Mouse (Mus musculus) adrenal gland (tissue): ENCODE measurements at regions not wholly inside any gene's neighbourhood (a gene's known extent, or its start where the extent isn't known, plus 50 kb on each side); places are given as distances from the start of the nearest gene placed in this dataset.

Source experiments
- intact Hi-C: fragments of 180-260 bp; cut with DNase I; formaldehyde crosslinking; loops from one replicate; pipeline ENCODE4 v1.15.1; 2025

DNA sequence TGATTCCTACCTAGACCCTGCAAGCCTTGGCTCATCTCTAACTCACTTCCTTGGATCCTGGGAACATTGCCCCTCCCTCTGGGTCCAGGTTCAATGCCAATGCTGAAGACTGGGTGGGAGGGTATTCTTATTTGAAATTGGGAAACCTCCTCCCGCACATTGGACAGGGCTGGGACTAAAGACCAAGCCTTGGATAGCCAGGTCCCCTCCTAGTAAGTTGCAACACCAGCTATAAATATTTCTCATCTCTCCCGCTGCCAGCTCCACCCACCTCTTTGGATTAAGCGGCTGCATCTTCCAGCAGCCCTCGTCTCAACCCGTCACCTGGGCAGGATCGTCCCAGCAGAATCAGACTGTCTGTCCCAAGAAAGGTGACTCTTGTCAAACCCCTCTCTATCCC, 170.1 kb downstream of the Bmp7 start:
- intact Hi-C loops, result loop anchor here (5.0 kb wide), 1 partner anchor 218 kb away; no protein-coding TSS in a partner anchor

DNA sequence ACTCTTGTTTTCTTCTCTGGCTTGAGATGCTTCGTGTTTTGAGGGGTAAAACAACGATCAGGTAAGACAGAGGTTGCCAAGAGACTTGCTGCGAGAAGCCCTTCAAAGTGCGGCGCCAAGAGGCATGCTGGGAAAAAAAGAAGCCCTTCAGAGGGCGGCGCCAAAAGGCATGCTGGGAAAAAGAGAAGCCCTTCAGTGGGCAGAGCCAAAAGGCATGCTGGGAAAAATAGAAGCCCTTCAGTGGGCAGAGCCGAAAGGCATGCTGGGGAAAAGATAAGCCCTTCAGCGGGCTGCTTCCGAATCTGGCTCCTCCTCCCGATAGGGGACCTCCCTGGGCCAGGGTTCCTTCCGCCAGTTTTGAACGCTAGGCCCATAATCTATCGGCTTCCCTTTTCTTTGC, 169.5 kb downstream of the Bmp7 start:
- intact Hi-C loops, result loop anchor here (5.0 kb wide), 1 partner anchor 218 kb away; no protein-coding TSS in a partner anchor

DNA sequence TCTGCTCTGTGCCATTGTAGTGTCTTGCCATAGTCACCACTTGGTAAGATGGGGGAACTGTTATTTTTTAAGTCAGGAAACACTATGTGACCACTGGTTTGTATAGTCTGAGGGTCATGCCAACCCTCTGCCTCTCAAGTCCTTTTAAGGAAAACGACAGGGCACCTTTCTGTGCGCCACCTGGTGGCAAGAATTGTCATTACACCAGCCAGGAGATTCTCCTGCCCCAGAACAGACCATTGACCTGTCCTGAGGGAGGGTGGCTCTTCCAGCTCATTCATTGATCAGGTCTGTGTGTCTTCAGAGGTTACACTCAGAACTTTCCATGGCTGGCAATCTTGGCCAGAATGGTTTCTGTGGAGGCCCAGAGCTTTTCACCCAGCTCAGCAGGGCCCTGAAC, 166.9 kb downstream of the Bmp7 start:
- intact Hi-C loops, result loop anchor here (2.0 to 5.0 kb wide), 2 partner anchors 221 to 294 kb away; no protein-coding TSS in a partner anchor

DNA sequence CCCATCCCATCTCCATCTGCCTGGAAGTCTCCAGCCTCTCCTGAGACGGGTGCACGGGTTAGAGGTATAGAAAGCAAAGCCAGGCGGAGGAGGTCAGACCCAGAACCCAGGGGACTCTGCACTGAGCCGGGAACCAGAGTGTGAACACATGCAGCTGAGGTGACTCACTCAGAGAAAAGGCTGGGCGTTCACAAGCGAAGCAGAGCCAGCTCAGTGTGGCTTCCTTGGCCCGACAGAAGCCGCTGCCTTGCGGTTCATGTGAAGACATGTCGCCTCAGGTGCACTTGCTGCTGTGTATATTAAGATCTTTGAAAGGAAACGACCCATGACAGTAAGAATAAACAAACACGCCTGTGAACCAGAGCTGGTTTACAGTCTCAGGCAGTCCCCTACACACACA, 163.6 kb downstream of the Bmp7 start:
- intact Hi-C loops, result no loop called here

DNA sequence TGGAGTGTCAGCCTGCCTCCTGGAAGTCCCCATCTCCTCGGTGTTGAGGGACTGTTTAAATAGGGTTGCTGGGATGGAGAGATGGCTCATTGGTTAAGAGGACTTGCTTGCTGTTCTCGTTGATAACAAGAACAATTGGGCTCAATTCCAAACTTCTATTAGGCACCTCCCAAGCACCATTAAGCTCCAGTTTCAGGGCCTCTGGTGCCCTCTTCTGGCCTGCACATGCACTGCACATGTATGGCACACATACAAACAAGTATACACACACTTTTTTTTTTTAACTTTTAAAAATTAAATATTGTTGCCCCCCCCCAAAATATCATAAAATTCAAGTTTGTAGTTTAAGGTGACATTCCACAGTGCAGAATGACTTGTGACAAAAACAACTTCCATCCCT, 162.3 kb downstream of the Bmp7 start:
- intact Hi-C loops, result no loop called here

DNA sequence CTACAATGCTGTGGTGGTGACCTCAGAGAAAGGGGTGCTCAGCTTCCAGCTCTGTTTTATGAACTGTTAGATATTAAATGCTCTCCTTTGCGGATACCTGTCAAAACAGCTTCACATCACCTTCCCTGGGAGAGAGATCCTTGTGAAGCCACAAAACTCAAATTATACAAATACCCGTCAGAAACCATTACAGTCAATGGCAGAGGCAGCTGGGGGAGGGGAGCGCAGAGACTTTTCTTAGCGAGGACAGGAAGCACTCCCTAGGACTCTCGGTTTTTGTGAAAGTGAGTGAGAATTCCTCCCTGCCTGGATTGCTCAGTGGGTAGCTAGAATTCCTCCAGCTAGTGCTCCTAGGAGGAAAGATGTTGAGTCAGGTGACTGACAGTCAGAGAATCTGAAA, 161.0 kb downstream of the Bmp7 start:
- intact Hi-C loops, result no loop called here

DNA sequence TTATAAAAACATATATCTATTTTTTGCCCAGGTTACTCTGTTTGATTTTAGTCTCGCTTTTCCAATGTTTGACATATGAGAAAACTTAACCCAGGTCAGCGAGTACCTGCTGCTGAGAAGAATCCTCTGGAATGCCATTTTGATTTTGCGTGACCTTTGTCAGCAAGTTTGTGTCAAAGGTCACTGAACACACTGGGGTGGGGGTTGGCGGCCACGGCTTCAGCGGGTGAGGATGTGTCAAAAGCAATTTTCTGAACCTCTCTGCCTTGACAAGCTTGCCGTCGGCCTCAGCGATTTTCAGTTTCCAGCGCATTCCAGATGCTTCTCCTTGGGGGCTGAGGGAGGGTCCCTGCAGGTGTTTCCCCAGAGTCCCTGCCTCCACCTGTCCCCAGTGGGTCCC, 157.4 kb downstream of the Bmp7 start:
- intact Hi-C loops, result no loop called here

DNA sequence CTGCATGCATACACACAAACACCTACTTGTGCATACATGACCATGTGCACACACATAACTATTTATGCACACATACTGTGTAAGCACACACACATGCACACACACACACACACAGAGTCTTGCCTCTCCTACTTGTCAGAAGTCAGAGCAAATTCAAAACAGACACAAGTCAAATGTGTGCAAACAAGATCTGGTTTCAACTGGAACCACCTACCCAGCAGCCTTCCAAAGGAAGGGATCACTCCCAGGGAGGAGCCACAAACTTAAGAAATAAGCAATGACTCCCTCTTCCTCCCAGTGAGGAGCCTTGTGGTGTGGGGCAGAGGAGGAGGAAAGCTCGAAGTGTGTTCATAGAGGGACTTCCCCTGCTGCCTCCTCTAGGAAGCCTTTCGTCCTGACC, 153.8 kb downstream of the Bmp7 start:
- intact Hi-C loops, result no loop called here

DNA sequence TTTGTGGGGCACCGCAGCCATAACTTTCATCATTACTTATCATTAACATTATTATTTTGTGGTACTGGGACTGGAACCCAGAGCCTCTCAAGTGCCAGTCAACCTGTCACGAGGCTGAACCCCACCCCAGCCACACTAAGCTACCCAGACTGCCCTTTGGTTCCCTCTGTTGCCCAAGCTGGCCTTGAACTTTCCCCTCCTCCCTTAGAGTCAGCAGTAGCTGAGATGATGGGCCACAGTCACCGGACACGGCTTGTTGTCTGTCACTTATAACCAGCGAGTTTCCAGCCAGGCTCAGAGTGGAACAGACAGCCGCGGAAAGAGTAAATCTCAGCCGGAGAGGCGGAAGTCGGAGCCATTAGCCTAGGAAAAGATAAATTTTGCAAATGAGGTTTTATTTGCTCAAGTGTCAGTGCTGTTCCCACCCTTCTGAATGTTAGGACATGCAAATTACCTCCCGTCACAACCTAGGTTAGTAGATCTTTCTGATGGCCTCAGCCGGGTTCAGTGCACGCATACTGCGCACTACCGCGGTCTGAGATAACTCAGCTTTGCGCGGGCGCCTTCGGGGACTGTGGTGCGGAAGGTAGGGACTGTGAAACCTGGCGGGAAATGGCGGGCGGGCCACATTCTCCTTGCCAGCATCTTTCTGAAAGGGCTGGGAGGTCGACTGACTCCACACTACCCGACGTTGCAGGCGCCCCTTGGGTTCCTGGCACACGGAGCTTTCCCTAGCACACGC, 152.7 kb downstream of the Bmp7 start:
- intact Hi-C loops, result no loop called here

DNA sequence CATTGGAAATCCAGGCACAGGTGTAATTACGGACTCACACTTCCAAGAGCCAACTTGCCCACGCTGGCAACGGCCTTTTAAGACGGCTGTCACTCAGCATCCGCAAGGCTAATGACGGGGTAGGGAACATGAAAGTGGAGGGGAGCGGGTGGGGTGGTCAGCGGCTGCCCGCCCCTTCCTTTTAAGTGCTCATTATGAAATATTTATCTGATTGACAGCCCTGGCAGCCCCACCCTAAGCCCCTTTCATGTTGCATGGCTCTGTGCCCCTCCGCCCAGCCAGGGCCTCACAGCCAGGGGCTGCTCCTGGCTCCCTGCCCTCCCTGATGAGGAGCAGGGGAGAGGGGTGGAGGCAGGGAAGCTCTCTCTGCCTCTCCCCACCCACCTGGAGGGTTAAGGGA, 150.9 kb downstream of the Bmp7 start:
- intact Hi-C loops, result no loop called here

DNA sequence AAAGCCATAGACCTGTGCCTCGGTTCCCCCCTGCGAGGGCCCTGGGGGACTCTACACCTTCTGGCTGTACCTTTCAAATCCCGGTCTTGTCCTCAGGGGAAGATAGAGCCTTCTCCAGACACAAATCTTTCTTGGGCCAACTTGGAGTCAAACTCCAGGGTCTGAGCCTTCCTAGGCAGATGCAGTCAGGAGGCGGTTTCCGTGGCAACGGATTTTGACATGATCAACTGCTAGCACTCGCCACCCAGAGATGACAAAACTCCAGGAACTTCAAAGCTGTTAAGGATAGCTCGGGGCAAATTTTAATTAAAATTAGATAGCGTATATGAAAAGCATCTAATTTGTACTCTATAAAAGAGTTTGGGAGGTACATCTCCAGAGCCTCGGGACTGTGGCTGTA, 147.6 kb downstream of the Bmp7 start:
- intact Hi-C loops, result no loop called here

DNA sequence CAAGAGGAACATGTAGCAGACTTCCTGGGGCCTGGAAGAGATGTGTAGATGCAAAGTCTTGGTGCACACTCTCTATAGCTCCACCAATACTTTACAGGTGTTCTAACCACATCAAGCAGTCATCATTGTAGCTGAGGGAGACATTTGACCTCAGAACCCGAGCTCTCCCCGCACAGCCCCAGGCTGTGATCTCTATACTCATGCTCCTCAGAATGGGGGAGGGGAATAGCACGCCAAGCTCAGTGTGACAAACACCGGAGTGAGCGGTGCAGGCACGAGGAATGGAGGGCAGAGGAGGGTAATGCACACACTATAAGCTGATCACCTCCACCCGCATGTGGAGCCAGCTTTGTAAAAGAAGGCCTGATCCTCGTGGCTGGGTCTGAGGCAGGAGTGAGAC, 146.1 kb downstream of the Bmp7 start:
- intact Hi-C loops, result no loop called here

DNA sequence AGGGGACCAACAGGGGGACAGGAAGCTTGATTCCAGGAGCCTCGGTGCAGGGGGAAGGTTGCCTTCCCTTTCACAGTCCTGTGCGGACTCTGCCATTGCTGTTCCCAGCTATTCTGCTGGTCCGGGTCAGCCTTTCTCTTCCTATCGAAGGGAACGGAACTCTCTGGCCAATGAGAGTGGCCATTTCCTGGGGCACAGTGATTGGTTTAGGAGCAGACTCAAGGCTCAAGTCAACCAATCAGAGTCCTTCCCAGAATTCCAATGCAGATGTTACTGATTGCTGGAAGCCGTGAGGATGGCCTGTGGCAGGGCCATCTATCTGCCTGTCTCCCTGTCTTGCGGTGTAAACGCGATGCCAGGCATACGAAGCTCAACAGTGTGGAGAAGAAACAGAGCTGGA, 145.3 kb downstream of the Bmp7 start:
- intact Hi-C loops, result no loop called here

DNA sequence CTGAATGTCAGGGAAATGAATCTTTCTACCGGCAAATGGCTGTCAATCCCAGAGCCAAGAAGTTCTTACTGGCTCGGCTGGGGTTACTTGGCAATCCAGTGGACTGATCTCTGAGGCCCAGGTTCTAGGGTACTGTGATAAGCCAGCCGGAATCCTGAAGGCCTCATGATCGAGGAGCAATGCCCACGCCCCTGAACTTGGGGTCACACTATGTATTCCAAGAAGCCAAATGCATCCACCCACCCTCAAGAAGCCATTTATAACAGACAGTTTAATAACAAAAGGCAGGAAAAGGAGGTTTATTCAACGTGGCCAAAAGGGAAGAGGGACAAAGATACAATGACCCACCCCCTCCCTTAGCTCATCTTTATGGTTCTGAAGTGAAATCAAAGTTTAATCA, 144.0 kb downstream of the Bmp7 start:
- intact Hi-C loops, result no loop called here

DNA sequence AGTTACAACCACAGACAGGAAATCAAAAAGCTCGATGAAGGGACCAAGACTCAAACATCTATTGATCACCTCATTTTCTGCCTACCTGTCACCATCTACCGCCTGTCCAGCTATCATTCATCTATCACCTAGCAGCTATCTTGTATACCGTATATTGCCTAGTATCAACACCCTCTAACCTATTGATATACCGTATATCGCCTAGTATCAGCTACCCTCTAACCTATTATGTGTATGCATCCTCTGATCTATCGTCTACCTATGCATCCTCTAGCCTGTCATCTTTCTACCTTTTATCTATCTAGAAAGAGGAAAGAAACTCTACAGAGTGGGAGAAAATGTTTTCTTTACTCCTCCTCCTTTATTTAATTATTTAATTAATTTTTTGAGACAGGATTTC, 143.2 kb downstream of the Bmp7 start:
- intact Hi-C loops, result no loop called here

DNA sequence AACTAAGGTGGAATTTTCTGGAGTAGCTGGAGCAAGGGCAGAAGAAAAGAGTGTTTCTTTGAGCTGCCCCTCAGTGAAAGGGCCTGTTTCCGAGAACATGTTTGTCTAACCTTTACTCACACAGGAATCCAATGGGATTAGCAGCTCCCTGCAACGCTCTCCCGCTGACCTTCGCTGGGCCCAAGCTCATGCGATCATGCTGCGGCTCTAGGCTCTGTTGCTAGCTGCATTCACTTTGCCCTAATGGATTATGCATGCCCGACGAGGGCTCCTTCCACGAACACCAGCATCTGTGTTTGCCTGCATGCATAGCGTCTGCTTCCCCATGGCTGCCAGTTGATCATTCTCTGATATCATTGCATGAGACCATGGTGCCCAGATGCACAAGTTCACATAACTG, 140.2 kb downstream of the Bmp7 start:
- intact Hi-C loops, result no loop called here

DNA sequence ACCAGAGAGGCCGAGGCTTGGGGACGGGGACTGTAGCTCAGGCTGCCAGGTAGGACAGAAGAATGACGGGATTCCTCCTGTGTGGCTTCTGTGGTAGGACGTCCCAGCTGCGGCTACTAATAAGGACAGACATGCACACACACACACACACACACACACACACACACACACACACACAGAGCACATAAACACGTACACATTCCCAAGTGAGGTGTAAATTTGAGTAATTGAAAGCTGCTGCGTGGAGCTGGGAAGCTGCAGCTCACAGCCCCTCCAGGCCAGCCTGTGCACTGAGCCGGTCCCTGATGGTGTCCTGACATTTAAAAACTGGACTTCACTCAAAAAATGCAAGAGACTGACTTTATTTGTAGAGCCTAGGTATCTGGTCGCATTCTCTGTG, 139.3 kb downstream of the Bmp7 start:
- intact Hi-C loops, result no loop called here

DNA sequence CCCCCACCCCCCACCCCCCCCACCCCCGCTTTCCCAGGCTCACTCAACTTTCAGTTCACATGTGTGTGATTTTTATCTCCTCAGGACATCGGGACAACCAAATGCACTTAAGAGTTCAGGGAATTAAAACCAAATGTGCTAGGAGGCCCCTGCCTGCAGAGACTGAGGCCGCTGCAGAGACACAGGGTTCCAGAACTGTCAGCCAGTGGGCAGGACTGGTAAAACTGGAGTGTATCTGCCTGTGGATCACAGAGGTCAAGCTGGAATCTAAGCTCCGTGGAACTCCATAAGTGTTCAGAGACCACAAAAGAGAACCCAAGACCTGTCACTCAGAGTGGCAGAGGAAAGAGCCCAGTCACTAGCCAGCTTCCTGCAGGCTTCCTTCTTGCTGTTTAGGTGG, 138.3 kb downstream of the Bmp7 start:
- intact Hi-C loops, result no loop called here

DNA sequence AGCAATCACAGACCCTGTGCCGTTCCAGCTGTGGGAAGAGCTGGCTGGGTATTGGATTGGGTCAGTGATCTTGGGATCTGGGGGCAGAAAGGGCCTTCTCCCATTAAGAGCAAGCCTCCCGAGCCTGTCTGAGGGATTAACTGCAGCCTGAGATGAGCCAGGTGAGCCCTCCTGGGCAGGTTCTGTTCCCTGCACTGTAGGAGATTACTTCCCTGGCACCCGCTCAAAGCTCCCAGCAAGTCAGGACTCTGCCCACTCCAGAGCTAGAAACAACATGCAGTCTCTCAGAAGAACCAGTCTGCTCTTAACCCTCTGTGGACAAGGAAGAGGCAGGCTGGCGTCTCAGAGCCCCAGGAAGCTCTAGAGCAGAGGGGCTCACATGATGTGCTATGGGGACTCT, 132.7 kb downstream of the Bmp7 start:
- intact Hi-C loops, result no loop called here

DNA sequence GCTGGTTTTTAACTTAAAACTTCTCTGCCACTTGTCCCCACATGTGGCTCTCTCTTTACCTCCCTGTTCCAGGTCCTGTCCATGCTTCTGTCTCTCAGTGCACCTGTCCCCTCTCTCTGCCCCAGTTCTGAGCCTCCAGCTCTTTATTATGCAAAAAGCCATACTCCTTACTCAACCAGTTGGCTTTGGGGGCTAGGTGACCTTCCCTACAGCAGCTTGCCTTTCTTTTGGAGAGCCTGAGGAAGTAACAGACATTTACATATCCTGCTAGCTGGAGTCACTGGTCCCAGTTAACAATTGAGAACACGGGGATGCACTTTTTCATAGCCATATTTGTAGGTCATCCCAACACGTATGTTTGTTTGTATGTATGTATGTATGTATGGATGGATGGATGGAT, 130.8 kb downstream of the Bmp7 start:
- intact Hi-C loops, result no loop called here

DNA sequence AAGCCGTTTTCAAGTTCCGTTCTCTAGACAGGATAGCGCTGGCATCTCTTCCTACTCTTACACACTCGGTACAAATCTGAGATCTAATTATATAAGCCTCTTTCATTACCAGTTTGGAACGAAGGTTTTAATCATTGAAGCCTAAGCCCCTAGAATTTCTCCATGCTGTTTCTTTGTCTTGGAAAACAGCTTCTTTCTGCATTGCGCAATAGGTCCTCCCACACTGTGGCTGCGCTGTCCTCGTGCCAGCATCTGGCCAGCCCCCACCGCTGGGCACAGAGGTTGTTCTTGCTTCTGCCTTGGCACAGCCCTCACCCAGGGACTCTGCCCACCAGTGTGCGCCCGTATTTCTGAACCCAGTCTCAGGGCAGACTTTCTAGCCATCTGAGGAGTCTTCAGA, 126.8 kb downstream of the Bmp7 start:
- intact Hi-C loops, result no loop called here

DNA sequence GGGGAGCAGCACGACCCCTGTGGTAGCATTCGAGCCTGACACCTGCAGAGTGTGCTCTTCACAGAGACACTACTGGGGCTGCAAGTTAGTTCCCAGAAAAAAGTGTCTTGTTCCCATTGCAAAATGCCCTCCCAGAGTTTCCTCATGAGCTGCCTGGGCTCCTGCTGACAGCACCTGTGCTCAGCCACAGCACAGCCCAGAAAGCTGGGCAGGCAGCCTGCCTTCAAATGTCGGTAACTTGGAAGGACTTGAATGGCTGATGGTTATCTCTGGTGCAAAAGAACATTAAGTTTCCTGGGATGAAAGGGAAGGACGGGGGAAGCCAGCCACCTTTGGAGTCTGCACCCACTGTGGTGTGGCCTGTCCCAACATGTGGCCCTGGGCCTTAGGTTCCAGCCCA, 126.2 kb downstream of the Bmp7 start:
- intact Hi-C loops, result no loop called here

DNA sequence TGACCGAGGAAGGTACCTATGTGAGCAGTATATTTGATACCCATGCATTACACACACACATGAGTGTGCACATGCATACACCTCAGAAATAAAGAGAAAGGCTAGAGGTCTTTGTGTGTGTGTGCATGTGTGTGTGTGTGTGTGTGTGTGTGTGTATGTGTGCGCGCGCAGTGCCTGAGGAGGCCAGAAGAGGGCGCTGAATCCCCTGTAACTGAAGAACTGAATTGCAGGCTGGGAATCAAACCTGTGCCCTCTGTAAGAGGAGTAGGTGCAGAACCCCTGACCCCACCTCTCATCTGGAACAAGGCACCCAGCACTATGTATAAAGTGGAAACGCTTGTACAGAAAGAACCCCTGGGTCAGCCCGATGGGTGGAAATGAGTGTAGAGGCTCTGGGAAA, 125.0 kb downstream of the Bmp7 start:
- intact Hi-C loops, result no loop called here
